29 mouse cellular contexts compared by ENCODE assay signal in genomic region chr3:102574320-102574719, GRCm38 (mm10).
"Had no signal": no experiment of that assay in that cellular context is flagged by ENCODE, and none has a peak within 500 bp of the region (broad histone marks: within the 10 kb centered on the region; RNA-seq: fewer than 3 reads in every experiment).

No protein-coding gene starts in this region.

- DNase-seq: gastrocnemius, adult 2 months; gastrocnemius, postnatal 10 days; gastrocnemius, postnatal 25 days; heart, adult 11 months; heart, adult 2 months; heart, postnatal 14 days; heart, postnatal 36 days; kidney, adult 18-20 months; kidney, adult 8-10 months; kidney, postnatal 10 days; kidney, postnatal 25 days; kidney, postnatal 4 days; layer of hippocampus, adult 9-11 months; layer of hippocampus, postnatal 36 days; left cerebral cortex, postnatal 4 days; liver, embryonic 13.5 days; lung, adult 18-20 months had no signal

- H3K9me3 ChIP-seq: heart, embryonic 13.5 days; heart, embryonic 15.5 days; hindbrain, embryonic 13.5 days; intestine, embryonic 15.5 days; limb, embryonic 13.5 days; limb, embryonic 15.5 days; liver, embryonic 13.5 days; liver, embryonic 15.5 days had no signal

- ATAC-seq: hindbrain, embryonic 16.5 days; inflammation-experienced regulatory T-cells, adult 6 months; intestine, embryonic 15.5 days; intestine, postnatal 0 days had no signal

- H3K9ac ChIP-seq: heart, embryonic 13.5 days; heart, embryonic 15.5 days; hindbrain, embryonic 13.5 days; intestine, embryonic 15.5 days; limb, embryonic 13.5 days; limb, embryonic 15.5 days; liver, embryonic 13.5 days; liver, embryonic 15.5 days had no signal

- H3K4me2 ChIP-seq: heart, embryonic 11.5 days; heart, embryonic 13.5 days; heart, embryonic 15.5 days; hindbrain, embryonic 13.5 days; intestine, embryonic 15.5 days; limb, embryonic 13.5 days; limb, embryonic 15.5 days; liver, embryonic 13.5 days; liver, embryonic 15.5 days had no signal

- H3K4me3 ChIP-seq: gastrocnemius, adult 2 months; heart, adult 2 months; heart, embryonic 13.5 days; heart, embryonic 15.5 days; hindbrain, embryonic 13.5 days; intestine, embryonic 15.5 days; layer of hippocampus, adult 2 months; limb, embryonic 13.5 days; limb, embryonic 15.5 days; liver, embryonic 13.5 days; liver, embryonic 15.5 days had no signal

- H3K4me1 ChIP-seq: heart, embryonic 13.5 days; heart, embryonic 15.5 days; hindbrain, embryonic 13.5 days; intestine, embryonic 15.5 days; limb, embryonic 13.5 days; limb, embryonic 15.5 days; liver, embryonic 13.5 days; liver, embryonic 15.5 days had no signal

- H3K27ac ChIP-seq: gastrocnemius, adult 2 months; heart, adult 2 months; heart, embryonic 13.5 days; heart, embryonic 15.5 days; hindbrain, embryonic 13.5 days; intestine, embryonic 15.5 days; layer of hippocampus, adult 2 months; limb, embryonic 13.5 days; limb, embryonic 15.5 days; liver, embryonic 13.5 days; liver, embryonic 15.5 days had no signal

- H3K36me3 ChIP-seq: heart, embryonic 13.5 days; heart, embryonic 15.5 days; hindbrain, embryonic 13.5 days; intestine, embryonic 15.5 days; limb, embryonic 13.5 days; limb, embryonic 15.5 days; liver, embryonic 13.5 days; liver, embryonic 15.5 days had no signal

- H3K27me3 ChIP-seq: heart, embryonic 13.5 days; heart, embryonic 15.5 days; hindbrain, embryonic 13.5 days; intestine, embryonic 15.5 days; limb, embryonic 13.5 days; limb, embryonic 15.5 days; liver, embryonic 13.5 days; liver, embryonic 15.5 days had no signal
